Mouse (Mus musculus) midbrain, embryonic 10.5 days (tissue): ENCODE measurements around the gene Pcsk6. TPM values are rescaled to one million over a fixed set of nuclear protein-coding genes. Genes with fewer than 3 reads are reported as not detected.

Experiments
- DNase-seq: peaks from one replicate; pipeline ENCODE4 v3.0.0-alpha.2; 2017; ENCODE audit warnings: low spot score
- H3K27ac ChIP-seq: fragments of 300-500 bp; sonication (generic); replicated peaks from 2 replicates; pipeline ENCODE4 v1.5.1; 2016; ENCODE audit warnings: mild to moderate bottlenecking
- H3K27me3 ChIP-seq: fragments of 300-500 bp; sonication (generic); 2 replicates; pipeline ENCODE4 v1.6.1; 2016; ENCODE audit warnings: low read depth, mild to moderate bottlenecking; ENCODE audit not compliant: poor library complexity, severe bottlenecking
- H3K36me3 ChIP-seq: fragments of 300-500 bp; sonication (generic); 2 replicates; pipeline ENCODE4 v1.6.1; 2016; ENCODE audit warnings: mild to moderate bottlenecking, moderate library complexity
- H3K4me1 ChIP-seq: fragments of 300-500 bp; sonication (generic); 2 replicates; pipeline ENCODE4 v1.6.1; 2016
- H3K4me3 ChIP-seq: fragments of 300-500 bp; sonication (generic); 2 replicates; pipeline ENCODE4 v1.5.1; 2016; ENCODE audit warnings: mild to moderate bottlenecking, moderate library complexity
- H3K9me3 ChIP-seq: fragments of 300-500 bp; sonication (generic); replicated peaks from 2 replicates; pipeline ENCODE4 v1.6.1; 2016; ENCODE audit warnings: mild to moderate bottlenecking
- WGBS: fragments of 180-500 bp; shearing (Covaris S2); methylation state at CpG from one replicate; pipeline ENCODE4 v1.1.7; 2016; 5-methylcytosine and 5-hydroxymethylcytosine counted together
- polyA plus RNA-seq: library from polyadenylated mRNA; unstranded; fragments of >200 nt; fragmentation: Nextera tagmentation; extraction: Ambion mirVana; gene quantifications from 2 replicates; pipeline ENCODE4 v1.2.1, GENCODE M21; 2016

Pcsk6 gene
- polyA plus RNA-seq, 1 experiment from 2014 or later: 0.74 TPM

DNA sequence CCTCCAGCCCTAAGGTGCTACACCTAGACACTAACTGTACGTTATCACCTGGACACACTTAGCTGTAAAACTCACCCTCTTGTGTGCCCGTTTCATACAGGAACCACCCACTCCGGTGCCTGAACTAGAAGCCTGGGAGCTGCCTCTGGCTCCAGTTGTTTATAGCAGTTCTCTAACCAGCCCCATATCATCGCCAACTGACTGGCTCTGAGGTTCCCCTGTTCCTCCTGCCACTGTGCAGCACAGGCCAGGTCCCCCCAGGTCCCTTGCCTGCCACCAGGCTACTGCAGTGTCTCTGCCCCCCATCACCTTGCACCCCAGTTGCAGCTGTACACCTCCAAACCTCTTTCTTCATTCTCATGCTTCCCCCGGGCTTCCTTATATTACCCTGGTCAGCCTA, 8.7 kb downstream of the Pcsk6 start:
- H3K9me3 ChIP-seq: no peaks in the 10 kb centered on the region
- peaks cover 28% of the 10 kb centered on the region for H3K4me1 ChIP-seq
- no peak for DNase-seq
- 90% methylated on average over 5 of the region's 5 CpGs for WGBS
- H3K36me3 ChIP-seq: no peaks in the 10 kb centered on the region
- H3K27ac ChIP-seq: peak overlapping the region; percentile 65
- peaks cover 22% of the 10 kb centered on the region for H3K27me3 ChIP-seq
- H3K4me3 ChIP-seq: no peak overlapping the region

DNA sequence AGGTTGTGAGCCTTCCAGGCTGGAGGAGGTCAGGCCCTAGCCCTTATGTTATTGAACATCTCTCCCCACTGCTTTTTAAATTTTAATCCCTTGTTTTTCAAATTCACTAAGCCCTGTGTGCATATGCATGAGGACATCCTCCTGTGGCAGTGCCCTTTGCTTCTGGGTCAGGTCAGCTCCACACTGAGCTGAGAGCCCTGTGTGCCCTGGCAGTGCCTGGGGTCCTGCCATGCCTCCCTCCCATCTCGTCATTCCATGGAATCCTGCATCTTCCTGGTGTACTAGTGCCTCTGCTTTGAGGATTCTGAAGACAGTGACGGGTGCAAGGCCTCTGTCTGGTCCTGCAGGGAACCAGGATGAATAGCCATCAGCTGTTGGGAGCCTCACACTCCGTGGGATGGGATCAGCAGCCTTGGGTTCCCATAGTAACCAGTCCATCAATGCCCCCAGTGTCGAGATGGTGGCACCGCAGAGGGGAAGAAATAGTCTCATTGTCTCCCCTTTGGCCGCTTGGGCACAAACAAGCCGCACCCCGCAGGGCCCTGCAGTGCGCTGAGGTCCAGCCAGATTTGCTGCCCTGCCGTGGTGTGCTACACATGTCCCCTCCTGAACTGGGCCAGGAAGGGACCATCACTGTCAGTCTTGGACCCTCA, 9.5 kb downstream of the Pcsk6 start:
- Histone ChIP-seq H3K9me3 (no peaks in the 10 kb centered on the region), H3K4me3 (0 out of 2 replicates have a peak overlapping the region, but pooled peaks have one; percentile 9), H3K4me1 (peaks cover 28% of the 10 kb centered on the region), H3K27me3 (peaks cover 14% of the 10 kb centered on the region; the same call in 1 of the 2 replicates), H3K27ac (peak overlapping the region; percentile 65), H3K36me3 (no peaks in the 10 kb centered on the region)
- 19% methylated on average over 10 of the region's 10 CpGs for WGBS
- DNase-seq: peak; percentile 53

DNA sequence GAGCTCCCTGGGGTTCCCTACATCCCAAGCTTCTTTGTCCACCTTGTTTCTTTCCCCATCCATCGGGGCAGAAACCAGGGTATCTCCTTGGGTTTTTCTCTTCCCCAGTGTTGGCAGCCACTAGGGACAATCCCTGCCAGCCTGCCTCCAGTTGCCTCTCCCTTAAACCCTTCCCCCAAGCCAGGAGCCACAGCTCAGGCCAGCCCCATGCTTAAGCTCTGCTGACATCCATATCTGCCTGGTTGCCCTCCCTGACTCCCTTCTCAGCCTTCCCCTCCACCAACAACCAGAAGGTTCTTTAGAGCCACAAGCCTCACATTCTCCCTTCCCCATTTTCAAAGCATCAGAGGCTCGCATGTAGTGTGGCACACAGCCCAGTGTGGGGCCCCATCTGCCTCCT, 10.3 kb downstream of the Pcsk6 start:
- Histone ChIP-seq H3K9me3 (no peaks in the 10 kb centered on the region), H3K36me3 (no peaks in the 10 kb centered on the region), H3K4me1 (peaks cover 28% of the 10 kb centered on the region), H3K27me3 (peaks cover 13% of the 10 kb centered on the region; the same call in 1 of the 2 replicates), H3K27ac (peak overlapping the region; percentile 65; the same call in 1 of the 2 replicates), H3K4me3 (no peak overlapping the region)
- DNase-seq: no peak
- whole genome bisulfite sequencing: 84% methylated on average over 2 of the region's 2 CpGs

DNA sequence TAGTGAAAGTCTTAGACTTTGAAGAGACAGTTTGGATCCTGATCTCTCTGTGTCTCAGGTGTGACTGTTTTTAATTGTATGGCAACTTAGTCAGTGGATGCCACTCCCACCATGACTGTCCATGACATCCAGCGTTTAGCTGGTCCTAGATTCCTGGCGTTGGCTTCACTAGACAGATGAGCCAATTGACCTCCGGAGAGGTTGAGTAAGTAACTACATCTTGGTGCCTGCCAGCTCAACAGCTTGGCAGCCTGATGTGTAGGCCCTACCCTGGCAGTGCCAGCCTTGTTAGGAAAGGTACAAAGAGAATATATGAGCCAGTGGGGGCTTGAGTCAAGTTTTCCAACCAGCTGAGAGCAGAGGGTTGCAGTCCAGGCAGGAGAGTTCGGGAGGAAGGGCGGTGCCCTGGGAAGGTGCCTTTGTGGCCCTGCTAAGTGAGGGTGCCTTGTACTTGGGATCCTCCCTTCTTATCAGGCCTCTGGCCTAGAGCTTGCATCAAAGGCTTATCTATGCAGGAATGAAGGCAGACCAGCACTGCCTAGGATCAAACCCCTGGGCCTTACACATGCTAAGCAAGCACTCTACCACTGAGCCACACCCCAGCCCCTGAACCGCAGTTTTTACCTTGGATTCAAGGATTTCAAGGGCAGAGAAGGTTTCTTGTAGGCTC, 11.8 kb downstream of the Pcsk6 start:
- Histone ChIP-seq H3K9me3 (no peaks in the 10 kb centered on the region), H3K4me1 (peaks cover 28% of the 10 kb centered on the region), H3K27ac (no peak overlapping the region), H3K27me3 (peaks cover 13% of the 10 kb centered on the region; the same call in 1 of the 2 replicates), H3K36me3 (no peaks in the 10 kb centered on the region), H3K4me3 (no peak overlapping the region)
- DNase-seq: no peak
- WGBS: 92% methylated on average over 6 of the region's 6 CpGs

DNA sequence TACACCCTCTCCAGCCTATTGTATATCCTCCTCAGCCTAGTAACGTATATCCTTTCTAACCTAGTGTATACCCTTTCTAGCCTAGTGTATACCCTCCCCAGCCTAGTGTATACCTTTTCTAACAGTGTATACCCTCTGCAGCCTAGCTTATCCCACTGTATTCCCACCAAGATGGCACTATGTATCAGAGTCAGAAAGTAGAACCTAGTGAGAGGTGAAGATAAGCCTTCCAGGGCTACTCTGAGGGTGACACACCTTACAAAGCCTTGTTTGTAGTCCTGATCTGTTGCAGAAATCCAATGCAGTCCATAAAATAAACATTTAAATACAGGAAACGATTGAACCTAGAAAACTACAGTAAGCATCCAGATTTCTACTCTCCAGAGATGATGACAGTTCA, 12.4 kb downstream of the Pcsk6 start:
- Histone ChIP-seq H3K27ac (no peak overlapping the region), H3K4me3 (no peak overlapping the region), H3K4me1 (peaks cover 28% of the 10 kb centered on the region), H3K27me3 (peaks cover 13% of the 10 kb centered on the region; the same call in 1 of the 2 replicates), H3K36me3 (no peaks in the 10 kb centered on the region), H3K9me3 (no peaks in the 10 kb centered on the region)
- no peak for DNase-seq
- 83% methylated on average over 2 of the region's 2 CpGs for WGBS

DNA sequence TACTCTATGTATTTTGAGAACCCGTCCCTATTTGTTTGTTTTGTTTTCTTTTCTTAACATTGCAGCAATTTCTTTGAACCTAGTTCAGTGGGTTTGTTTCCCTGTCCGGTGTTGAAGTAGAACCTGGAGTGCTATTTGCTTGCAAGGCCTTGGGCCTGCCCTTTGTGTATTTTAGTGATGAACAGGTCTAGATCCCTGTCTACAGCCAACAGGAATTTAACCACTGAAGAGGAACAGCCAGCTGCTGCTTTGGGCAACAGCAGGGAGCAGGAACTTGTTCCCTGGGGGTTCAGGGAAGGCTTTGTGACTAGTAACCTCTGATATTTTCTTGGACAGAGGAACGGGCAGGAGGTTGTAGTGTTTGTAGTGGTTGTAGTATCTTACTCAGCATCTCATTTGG, 15.1 kb downstream of the Pcsk6 start:
- DNase-seq: no peak
- Histone ChIP-seq H3K36me3 (no peaks in the 10 kb centered on the region), H3K4me3 (no peak overlapping the region), H3K9me3 (no peaks in the 10 kb centered on the region), H3K27ac (no peak overlapping the region), H3K27me3 (no peaks in the 10 kb centered on the region), H3K4me1 (peaks cover 6% of the 10 kb centered on the region)
- 80% methylated on average over 3 of the region's 3 CpGs for WGBS

DNA sequence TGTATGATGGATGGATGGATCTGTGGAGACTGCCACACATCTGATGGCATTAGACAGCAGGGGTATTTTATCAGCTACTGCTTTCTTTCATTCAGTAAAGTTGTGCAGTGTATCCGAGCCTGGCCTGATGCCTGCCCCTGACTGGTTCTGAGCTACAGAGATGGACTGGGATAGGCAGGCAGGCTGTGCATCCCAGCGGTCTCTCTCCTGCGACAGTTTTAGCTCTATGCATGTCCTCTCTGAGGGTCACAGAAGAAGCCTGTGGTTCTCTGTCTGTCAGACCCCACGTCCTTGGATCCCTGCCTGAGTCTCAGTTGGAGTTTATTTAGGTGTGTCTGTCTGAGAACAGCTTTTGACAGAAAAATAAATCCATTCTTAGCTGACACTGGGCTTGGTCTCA, 16.7 kb downstream of the Pcsk6 start:
- DNase-seq: no peak
- Histone ChIP-seq H3K27ac (no peak overlapping the region), H3K36me3 (no peaks in the 10 kb centered on the region), H3K4me3 (no peak overlapping the region), H3K4me1 (no peaks in the 10 kb centered on the region), H3K9me3 (no peaks in the 10 kb centered on the region), H3K27me3 (no peaks in the 10 kb centered on the region)
- WGBS: 77% methylated on average over 4 of the region's 4 CpGs

DNA sequence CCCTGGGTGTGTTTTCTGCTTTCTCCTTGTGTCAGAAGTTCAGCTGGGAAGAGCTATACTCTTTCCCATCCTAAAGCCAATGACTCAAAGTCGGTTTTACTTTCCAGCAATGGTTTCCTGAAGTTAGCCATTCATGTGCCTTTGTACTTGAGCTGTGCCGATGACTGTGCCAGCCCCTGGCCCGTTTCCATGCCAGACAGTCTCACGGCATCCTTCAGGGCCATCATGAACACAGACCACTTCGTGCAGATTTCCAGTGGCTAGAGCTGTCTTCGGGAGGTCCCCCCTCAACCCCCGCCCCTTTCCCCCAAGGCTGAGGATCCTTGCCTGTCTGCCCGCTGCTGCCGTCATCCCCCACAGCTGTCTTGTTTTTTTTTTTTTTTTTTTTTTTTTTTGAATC, 17.8 kb downstream of the Pcsk6 start:
- Histone ChIP-seq H3K9me3 (no peaks in the 10 kb centered on the region), H3K27me3 (no peaks in the 10 kb centered on the region), H3K36me3 (no peaks in the 10 kb centered on the region), H3K27ac (no peak overlapping the region), H3K4me1 (no peaks in the 10 kb centered on the region), H3K4me3 (no peak overlapping the region)
- WGBS: 84% methylated on average over 9 of the region's 9 CpGs
- no peak for DNase-seq

DNA sequence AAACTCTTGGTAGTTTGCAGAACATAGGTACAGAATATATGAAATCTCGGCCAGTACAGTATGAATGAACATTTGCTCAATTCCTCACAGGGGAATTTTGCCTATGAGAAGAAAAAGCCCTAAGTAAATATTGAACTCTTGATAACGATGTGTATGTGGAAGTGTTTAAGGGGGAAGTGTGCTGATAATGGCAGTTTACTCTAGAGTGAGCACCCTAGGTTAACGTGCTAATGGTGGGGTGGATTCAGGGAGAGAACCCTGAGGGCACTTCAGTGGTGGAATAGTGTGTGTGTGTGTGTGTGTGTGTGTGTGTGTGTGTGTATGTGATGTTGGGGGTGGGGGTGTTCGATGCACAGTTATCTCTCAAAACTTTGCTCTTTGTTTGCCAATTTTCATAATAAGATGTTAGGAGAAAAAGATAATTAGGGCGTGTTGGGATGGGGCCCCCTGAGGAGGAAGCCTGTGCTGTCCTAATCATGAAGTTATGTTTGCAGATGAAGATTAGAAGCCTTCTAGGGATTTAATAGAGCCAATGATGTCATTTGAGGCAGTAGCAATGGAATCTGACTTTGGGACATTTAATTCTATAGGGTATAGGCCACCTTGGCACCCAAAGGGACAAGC, 19.2 kb downstream of the Pcsk6 start:
- Histone ChIP-seq H3K36me3 (no peaks in the 10 kb centered on the region), H3K4me1 (no peaks in the 10 kb centered on the region), H3K4me3 (no peak overlapping the region), H3K9me3 (no peaks in the 10 kb centered on the region), H3K27me3 (no peaks in the 10 kb centered on the region), H3K27ac (no peak overlapping the region)
- 87% methylated on average over 5 of the region's 5 CpGs for WGBS
- no peak for DNase-seq

DNA sequence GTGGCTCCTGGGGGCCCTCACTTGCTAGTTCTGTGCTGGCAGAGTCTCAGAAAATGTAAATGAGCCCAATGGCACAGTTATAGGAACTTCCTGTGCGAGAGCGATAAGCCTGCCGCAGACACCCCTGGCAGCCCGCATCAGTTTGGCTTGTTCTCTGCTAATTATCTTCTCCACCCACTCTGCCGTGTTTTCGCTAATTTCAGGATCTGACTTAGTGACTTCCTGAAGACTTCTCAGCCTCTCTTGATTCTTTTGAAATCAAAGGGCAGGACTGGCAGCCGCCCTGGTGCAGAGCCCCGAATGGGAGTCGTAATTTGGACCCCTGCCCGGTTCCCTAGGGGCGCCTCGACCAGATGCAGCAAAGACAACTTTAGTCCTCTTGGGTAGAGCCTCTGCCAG, 19.8 kb downstream of the Pcsk6 start:
- Histone ChIP-seq H3K4me3 (no peak overlapping the region), H3K4me1 (no peaks in the 10 kb centered on the region), H3K27ac (no peak overlapping the region), H3K27me3 (no peaks in the 10 kb centered on the region), H3K36me3 (no peaks in the 10 kb centered on the region), H3K9me3 (no peaks in the 10 kb centered on the region)
- WGBS: 76% methylated on average over 12 of the region's 12 CpGs
- DNase-seq: no peak

DNA sequence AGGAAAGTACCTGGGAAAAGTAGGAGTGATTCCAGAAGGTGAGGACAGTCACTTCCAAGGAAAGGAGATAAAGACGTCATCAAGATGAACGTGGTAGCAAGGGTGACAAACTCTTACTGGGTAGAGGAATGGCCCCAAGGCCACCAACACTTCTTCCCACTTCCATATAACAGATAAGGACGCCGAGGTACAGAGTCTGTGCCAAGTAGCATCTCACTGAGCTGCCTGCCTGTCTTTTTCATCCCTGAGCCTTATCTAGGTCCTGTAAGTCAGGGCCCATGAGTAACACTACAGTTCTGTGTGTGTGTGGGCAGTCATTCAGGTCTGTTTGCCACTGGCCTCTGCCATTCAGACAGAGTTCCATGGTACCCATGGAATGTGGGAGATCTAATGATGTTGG, 23.4 kb downstream of the Pcsk6 start:
- H3K4me3 ChIP-seq: no peak overlapping the region
- WGBS: 88% methylated on average over 4 of the region's 4 CpGs
- no peaks in the 10 kb centered on the region for H3K4me1 ChIP-seq
- no peaks in the 10 kb centered on the region for H3K27me3 ChIP-seq
- no peak overlapping the region for H3K27ac ChIP-seq
- H3K36me3 ChIP-seq: no peaks in the 10 kb centered on the region
- no peaks in the 10 kb centered on the region for H3K9me3 ChIP-seq
- DNase-seq: no peak

DNA sequence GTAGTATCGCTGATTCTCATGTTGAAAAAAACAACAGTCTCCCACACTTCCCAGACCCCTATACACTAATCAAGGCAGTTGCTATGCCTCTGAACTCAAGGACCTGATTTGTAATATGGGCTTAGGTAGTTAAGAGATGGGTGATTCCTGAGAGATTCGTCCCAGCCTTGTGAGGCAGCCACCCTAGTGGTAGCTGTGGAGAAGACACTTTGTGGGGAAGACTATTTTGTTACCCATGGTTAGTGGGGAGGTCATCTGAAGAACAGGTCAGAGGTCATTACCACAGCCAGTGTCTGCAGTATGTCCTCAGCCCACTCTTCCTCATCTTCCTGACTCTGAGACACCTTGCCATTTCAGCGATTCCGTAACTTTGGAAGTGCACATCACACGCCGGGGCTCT, 24.3 kb downstream of the Pcsk6 start:
- no peaks in the 10 kb centered on the region for H3K4me1 ChIP-seq
- H3K9me3 ChIP-seq: no peaks in the 10 kb centered on the region
- WGBS: 92% methylated on average over 6 of the region's 6 CpGs
- no peaks in the 10 kb centered on the region for H3K27me3 ChIP-seq
- H3K4me3 ChIP-seq: no peak overlapping the region
- no peak for DNase-seq
- H3K36me3 ChIP-seq: no peaks in the 10 kb centered on the region
- H3K27ac ChIP-seq: no peak overlapping the region

DNA sequence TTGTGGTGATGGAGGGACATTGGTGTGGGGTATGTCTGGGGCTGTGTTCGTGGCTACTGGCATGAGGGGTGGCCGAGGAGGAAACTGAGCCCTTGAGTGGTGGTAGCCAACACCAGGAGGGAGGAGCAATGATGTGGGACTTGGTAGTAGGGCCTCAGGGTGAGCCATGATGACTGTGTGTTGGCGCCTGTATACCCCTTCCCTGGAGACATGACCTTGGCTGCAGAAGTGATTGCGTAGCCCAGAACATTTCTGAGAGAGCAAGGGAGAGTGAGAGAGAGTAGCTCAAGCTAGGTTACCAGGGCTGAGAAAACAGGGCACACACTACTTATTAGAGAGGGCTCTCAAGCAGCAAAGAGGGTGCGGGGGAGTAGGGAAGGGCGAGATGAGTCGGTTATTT, 30.3 kb downstream of the Pcsk6 start:
- no peak for DNase-seq
- Histone ChIP-seq H3K27ac (no peak overlapping the region), H3K36me3 (no peaks in the 10 kb centered on the region), H3K4me3 (no peak overlapping the region), H3K9me3 (no peaks in the 10 kb centered on the region), H3K4me1 (peaks cover 8% of the 10 kb centered on the region), H3K27me3 (no peaks in the 10 kb centered on the region)
- 87% methylated on average over 7 of the region's 7 CpGs for WGBS
